Mouse (Mus musculus) liver, postnatal 0 days (tissue): ENCODE measurements around the gene Arap1.

Experiments used
- CTCF ChIP-seq: sonication (generic); IDR thresholded peaks from 2 replicates; pipeline ENCODE4 v1.5.1; 2016; ENCODE audit warnings: antibody characterized with exemption, low read depth
- EP300 ChIP-seq: IDR thresholded peaks from 2 replicates; pipeline ENCODE4 v1.6.1; 2016; ENCODE audit warnings: antibody characterized with exemption, low read depth, mild to moderate bottlenecking

DNA sequence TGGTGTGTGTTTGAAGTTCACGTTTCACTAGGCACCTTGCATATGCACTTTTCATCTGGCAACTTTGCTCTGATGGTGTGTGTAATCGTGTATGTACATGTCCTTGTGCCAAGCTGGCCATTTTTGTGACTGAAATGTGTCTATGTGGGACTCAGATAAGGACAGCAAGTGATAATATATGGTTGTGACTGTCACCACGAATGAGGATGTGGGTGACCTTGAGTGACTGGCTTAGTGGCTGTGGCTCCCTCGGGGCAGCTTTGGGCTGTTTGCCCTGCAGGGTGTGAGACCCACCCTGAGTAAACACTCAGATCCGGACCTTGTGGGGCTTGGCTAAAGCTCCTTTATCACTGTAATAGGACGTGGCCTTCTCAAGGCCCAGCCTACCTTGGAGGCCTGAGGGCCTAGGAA lies 31.3 kb upstream of the Arap1 start:
- TF ChIP-seq CTCF (no peak), EP300 (peak; percentile 83)
